Mouse (Mus musculus): Measurements from ENCODE around the gene Spag16. TPM values are rescaled to one million over a fixed set of nuclear protein-coding genes. Genes with fewer than 3 reads are reported as not detected.

Spag16 gene
- polyA plus RNA-seq, 1 experiment, result 4.5 TPM

DNA sequence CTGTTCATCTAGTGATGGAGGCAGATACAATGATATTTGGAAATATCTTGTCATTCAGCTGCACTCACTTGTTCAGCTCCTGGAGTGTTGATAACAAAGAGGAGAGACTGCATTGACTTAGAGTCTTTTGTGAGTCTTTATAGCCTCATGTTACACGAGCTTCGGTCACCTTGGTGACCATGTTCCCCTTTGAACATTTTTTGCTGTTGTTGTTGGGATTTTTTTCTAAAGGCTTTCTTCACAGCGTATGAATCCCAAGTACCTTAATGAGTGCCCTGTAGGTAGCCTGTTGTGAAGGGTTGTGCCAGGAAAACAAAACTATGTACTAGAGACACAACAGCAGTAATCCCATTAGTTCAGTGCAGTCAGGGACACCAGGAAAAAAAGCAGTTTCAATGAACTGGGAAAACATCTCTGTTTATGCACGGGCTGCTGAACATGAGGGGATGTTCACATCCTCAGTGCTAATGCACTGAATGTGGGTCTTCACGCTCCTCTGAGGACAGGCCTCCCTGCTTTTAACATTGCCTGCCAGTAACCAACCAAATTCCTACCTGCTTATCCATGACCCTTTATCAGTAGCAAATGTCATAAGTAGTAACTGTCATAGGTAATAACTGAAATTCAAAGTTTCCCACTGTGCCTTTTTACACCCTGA, 798.2 kb downstream of the Spag16 start:
- DNase-seq, result no peak
- Histone ChIP-seq H3K4me3 (replicated peaks; ENCODE audit: extremely low read depth, low read depth, low read length) (no peak overlapping the region), H3K4me1 (ENCODE audit: control insufficient read depth, insufficient read depth, low read length) (no peaks in the 10 kb centered on the region)
- TF ChIP-seq CTCF (IDR thresholded peaks at IDR 0.05; ENCODE audit: insufficient read depth, low read length), result no peak
- TF ChIP-seq POLR2A (IDR thresholded peaks at IDR 0.05; ENCODE audit: borderline replicate concordance, extremely low read depth, low read depth, low read length), result no peak
- WGBS, result 67% methylated on average over 5 of the region's 5 CpGs

DNA sequence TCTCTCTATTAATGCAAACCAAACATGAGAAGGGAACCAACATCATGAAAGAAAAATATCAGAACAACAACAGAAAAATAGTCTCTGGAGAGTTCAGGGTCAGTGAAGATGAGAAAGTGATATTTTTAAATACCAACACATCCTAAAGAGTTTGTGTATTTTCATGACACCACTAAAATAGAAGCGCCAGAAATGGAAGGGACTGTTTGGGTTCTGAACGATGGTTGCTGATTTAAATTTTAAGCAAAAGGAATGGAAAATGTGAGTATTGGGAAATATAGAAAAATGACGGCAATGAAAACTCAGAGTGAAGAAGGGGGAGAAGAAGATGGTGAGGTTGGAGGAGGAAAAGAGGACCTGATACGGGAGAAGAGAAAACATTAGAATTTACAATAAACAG, 825.9 kb downstream of the Spag16 start:
- WGBS, result 82% methylated on average over 4 of the region's 4 CpGs

DNA sequence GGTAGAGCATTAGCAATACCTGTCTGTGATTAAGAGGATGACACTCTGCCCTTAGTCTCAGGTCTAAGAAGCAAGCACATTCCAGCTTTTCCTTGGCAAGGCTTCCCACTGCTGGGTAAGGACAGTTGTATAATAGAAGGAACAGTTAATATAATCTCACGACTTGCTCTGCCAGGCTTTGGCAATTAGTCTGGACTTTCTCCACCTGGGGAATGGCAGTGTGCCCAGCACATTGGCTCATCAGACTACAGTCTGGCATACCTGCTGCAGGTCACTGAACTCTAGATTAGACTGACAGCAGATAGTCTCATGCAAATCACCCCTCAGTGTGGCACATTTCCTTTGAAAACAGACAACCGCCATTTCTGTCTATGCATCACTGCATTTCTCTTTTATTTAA, 865.8 kb downstream of the Spag16 start:
- no peak for TF ChIP-seq CTCF (IDR thresholded peaks at IDR 0.05; ENCODE audit: insufficient read depth, low read length)
- TF ChIP-seq POLR2A (IDR thresholded peaks at IDR 0.05; ENCODE audit: borderline replicate concordance, extremely low read depth, low read depth, low read length), result no peak
- DNase-seq, result no peak
- 83% methylated on average over 2 of the region's 2 CpGs for WGBS
- no peak overlapping the region for H3K4me3 ChIP-seq (replicated peaks; ENCODE audit: extremely low read depth, low read depth, low read length)
- no peaks in the 10 kb centered on the region for H3K4me1 ChIP-seq (ENCODE audit: control insufficient read depth, insufficient read depth, low read length)

More for the DNA sequence above, 825.9 kb downstream of the Spag16 start:
- DNase-seq, result no peak
- no peak overlapping the region for H3K4me3 ChIP-seq (replicated peaks; ENCODE audit: extremely low read depth, low read depth, low read length)
- H3K4me1 ChIP-seq (ENCODE audit: control insufficient read depth, insufficient read depth, low read length), result no peaks in the 10 kb centered on the region
- TF ChIP-seq POLR2A (IDR thresholded peaks at IDR 0.05; ENCODE audit: borderline replicate concordance, extremely low read depth, low read depth, low read length) (no peak), CTCF (IDR thresholded peaks at IDR 0.05; ENCODE audit: insufficient read depth, low read length) (no peak)

DNA sequence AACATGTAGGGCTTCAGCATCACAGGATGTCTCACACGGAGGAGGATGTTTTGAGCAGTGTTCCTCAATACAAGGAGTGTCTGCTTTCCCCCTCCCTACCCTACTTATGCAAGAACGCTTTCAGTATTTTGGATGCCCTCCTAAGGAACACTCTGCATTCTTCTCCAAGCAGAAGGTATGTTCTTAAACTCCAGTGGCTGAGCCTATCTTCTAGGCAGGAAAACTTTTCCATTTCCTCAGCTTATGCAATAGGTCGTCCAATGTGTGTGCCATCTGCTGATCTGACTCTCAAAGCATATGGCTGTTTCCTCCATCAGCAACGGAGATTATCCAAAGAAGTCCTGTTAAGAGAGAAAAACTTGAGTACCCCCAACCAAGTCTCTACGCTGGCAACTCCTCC, 873.5 kb downstream of the Spag16 start:
- Histone ChIP-seq H3K4me3 (replicated peaks; ENCODE audit: extremely low read depth, low read depth, low read length) (no peak overlapping the region), H3K4me1 (ENCODE audit: control insufficient read depth, insufficient read depth, low read length) (no peaks in the 10 kb centered on the region)
- 75% methylated on average over 5 of the region's 5 CpGs for WGBS
- DNase-seq, result no peak
- TF ChIP-seq POLR2A (IDR thresholded peaks at IDR 0.05; ENCODE audit: borderline replicate concordance, extremely low read depth, low read depth, low read length), result no peak
- TF ChIP-seq CTCF (IDR thresholded peaks at IDR 0.05; ENCODE audit: insufficient read depth, low read length), result no peak

GRCm38 (mm10) chr1:70703934-70704333, 877.2 kb downstream of the Spag16 start:
- H3K4me3 ChIP-seq (replicated peaks; ENCODE audit: extremely low read depth, low read depth, low read length), result no peak overlapping the region
- H3K4me1 ChIP-seq (ENCODE audit: control insufficient read depth, insufficient read depth, low read length), result no peaks in the 10 kb centered on the region
- DNase-seq, result no peak
- TF ChIP-seq POLR2A (IDR thresholded peaks at IDR 0.05; ENCODE audit: borderline replicate concordance, extremely low read depth, low read depth, low read length) (no peak), CTCF (IDR thresholded peaks at IDR 0.05; ENCODE audit: insufficient read depth, low read length) (no peak)
- WGBS, result 60% methylated on average over 3 of the region's 3 CpGs

GRCm38 (mm10) chr1:70705821-70706220, 879.1 kb downstream of the Spag16 start:
- Histone ChIP-seq H3K4me3 (replicated peaks; ENCODE audit: extremely low read depth, low read depth, low read length) (no peak overlapping the region), H3K4me1 (ENCODE audit: control insufficient read depth, insufficient read depth, low read length) (no peaks in the 10 kb centered on the region)
- no peak for DNase-seq
- TF ChIP-seq POLR2A (IDR thresholded peaks at IDR 0.05; ENCODE audit: borderline replicate concordance, extremely low read depth, low read depth, low read length), result no peak
- TF ChIP-seq CTCF (IDR thresholded peaks at IDR 0.05; ENCODE audit: insufficient read depth, low read length), result no peak
- WGBS, result 73% methylated on average over 3 of the region's 3 CpGs

DNA sequence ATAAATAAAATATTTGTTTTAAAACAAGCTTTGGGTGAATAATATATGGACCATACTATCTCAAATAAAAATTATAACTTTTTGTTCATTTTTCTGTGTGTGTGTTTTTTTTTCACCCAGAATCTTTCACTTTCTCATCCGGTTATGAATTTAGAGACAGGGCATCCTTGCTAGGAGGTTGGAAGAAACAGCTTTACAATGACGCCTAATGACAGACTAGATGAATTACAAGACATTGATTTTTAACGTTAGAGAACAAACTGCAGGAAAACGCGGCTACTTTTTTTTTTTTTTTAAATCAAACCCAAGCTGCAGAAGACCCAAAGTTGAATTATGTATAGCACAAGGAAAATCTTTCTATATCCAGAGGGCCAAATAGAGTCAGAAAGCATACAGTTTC, 898.3 kb downstream of the Spag16 start:
- no peak for DNase-seq
- H3K4me1 ChIP-seq (ENCODE audit: control insufficient read depth, insufficient read depth, low read length), result no peaks in the 10 kb centered on the region
- H3K4me3 ChIP-seq (replicated peaks; ENCODE audit: extremely low read depth, low read depth, low read length), result no peak overlapping the region
- TF ChIP-seq POLR2A (IDR thresholded peaks at IDR 0.05; ENCODE audit: borderline replicate concordance, extremely low read depth, low read depth, low read length) (no peak), CTCF (IDR thresholded peaks at IDR 0.05; ENCODE audit: insufficient read depth, low read length) (no peak)
- WGBS, result 62% methylated on average over 5 of the region's 5 CpGs

- Histone ChIP-seq H3K4me1 (ENCODE audit: control insufficient read depth, insufficient read depth, low read length) (no peaks in the 10 kb centered on the region), H3K4me3 (replicated peaks; ENCODE audit: extremely low read depth, low read depth, low read length) (no peak within 1 kb of the TSS)
- WGBS, result 8% methylated on average over 13 of the region's 13 CpGs
- no peak for TF ChIP-seq CTCF (IDR thresholded peaks at IDR 0.05; ENCODE audit: insufficient read depth, low read length)
- TF ChIP-seq POLR2A (IDR thresholded peaks at IDR 0.05; ENCODE audit: borderline replicate concordance, extremely low read depth, low read depth, low read length), result no peak
- no peak for DNase-seq
Observed at GRCm38 (mm10) chr1:70725655-70726066, 898.9 kb downstream of the Spag16 start, which contains the start of gene Vwc2l. TSS of gene Vwc2l (plus strand) at chr1:70725715.

Other genes with a start within 250 kb of the Spag16 start
- 0.80 and 1.5 TPM in 2 replicates for gene Ikzf2, start 139.7 kb upstream of the Spag16 start, polyA plus RNA-seq (2012; rRNA removed)